Mouse (Mus musculus) neutrophil, adult 5-6 weeks (primary cell): ENCODE results near the gene Plod3. TPM values are rescaled to one million over a fixed set of nuclear protein-coding genes. Genes with fewer than 3 reads are reported as not detected.
A peak's percentile ranks its signal among the peaks of the same experiment; 100 is the strongest.
"Not testable (repeated sequence)": the region's sequence is repeated elsewhere in the genome, so short reads cannot be mapped to it uniquely, and the experiment has no call there.

ENCODE experiments used
- ATAC-seq: fragments of 151-379, 151-347 bp; 2 replicates; pipeline ENCODE4 v1.8.0; 2017; ENCODE audit warnings: mild to moderate bottlenecking, moderate TSS enrichment; ENCODE audit not compliant: insufficient number of reproducible peaks, poor library complexity, low FRiP score, severe bottlenecking; ENCODE audit errors: extremely low read depth
- total RNA-seq: library from RNA; stranded (forward); fragments of 200-1000 nt; gene quantifications from 2 replicates; pipeline ENCODE4 v1.2.3, GENCODE M21; 2017

Plod3 gene
- 76.2 TPM in 2 replicates for total RNA-seq

GRCm38 (mm10) chr5:136986695-136987137 is at the start of gene Plod3:
Gene Plod3, plus strand, starts transcription at chr5:136987019.
- peak; percentile 95 for ATAC-seq

DNA sequence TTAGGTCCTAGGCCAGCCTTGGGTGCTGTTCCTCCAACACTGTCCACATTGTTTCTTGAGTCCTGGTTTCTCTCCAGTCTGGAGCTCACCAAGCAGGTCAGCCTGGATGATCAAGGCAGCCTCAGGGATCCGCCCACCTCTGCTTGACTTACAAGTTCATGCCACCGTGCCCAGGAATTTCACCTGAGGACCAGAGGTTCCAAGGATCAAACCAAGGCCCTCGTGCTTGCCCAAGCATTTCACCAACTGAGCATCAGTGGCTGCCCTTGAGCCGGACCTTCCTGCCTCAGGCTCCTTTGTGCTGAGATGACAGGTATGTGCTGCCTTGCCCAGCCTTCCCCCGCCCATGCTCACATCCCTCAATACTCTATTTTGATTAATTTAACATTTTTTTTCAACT is 49.2 kb upstream of the Plod3 start:
- ATAC-seq = no peak

DNA sequence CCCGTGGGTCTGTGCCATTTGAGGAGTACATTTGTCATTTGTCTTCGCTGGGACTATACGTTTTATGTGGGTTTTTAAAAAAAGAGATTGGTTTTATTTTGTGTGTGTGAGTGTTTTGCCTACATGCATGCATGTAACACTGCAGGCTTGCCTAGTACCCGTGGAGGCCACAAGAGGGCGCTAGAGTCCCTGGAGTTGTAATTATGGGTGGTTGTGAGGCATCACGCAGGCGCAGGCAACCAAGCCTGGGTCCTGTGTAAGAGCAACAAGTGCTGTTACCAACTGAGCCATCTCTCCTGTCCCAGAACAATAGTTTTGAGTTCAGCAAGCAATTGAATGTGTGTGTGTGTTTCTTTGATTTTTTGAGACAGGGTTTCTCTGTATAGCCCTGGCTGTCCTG is 47.5 kb upstream of the Plod3 start:
- no peak for ATAC-seq

- ATAC-seq = not testable (repeated sequence)
Observed at GRCm38 (mm10) chr5:136940029-136940428, 46.8 kb upstream of the Plod3 start.

DNA sequence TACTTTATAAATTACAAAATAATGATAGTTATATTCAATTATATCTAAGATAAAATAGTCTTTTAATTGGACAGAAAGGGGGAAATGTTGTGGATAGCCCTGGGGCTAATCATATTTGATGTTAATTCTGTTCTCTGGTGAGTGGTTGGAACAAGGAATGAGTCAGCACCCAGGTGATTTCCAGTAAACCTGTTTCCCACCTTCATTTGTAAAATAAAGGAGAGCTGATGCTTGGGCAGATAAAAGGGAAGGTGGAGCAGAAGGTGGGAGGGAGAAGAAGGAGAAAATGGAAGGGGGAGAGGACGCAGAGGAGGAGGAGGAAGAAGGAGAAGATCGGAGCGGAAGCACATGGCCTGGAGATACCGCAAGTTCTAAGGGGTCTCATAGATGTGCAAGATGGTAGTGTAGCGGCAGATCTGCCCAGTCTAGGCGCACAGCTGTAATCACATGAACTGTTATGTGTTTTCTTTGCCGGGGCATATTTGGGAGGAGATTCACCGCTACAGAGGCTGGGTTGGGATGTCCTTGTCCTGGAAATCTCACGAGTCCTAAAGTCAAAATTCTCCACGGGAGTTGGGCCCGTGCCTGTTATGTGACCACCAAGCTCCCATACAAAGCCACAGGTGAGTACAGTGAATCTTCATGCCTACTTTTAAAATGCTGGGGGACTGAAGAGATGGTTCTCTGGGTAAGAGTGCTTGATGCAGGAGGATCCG is 45.8 kb upstream of the Plod3 start:
- no peak for ATAC-seq

DNA sequence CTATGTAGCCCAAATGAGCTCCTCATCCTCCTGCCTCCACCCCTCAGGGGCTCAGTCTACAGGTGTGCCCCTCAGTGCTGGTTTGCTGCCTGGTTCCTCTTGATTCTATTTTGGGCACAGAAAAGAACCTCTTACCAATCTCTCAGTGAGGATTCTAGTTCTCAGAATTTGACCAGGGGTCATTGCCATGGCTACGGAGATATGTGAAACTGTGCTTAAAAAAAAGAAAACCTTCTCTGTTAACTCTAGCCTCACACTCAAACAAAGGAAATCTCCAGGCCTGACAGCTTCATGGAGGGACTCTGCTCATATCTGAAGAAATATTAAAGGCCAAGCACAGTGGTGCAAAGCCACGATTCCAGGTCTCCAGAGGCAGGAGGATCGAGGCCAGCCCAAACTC is 44.0 kb upstream of the Plod3 start:
- no peak for ATAC-seq

DNA sequence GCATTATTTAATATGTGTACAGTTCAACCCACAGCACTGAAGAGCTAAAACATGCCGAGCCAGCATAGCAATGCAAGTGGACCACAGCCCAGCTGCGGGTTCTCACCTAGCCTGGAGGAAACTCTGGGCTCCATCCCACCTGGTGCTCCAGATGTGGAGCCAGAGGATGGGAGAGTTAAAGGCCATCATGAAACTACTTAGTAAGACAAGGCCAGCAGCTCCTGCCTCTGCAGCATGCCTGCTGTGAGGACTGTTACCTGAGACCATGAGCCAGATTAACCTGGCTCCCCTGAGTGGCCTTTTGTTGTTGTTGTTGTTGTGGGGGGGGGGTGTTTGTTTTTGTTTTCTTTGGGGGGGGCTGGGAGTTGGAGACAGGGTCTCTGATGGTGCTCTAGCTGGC is 43.4 kb upstream of the Plod3 start:
- no peak for ATAC-seq

GRCm38 (mm10) chr5:136945084-136945483 is 41.7 kb upstream of the Plod3 start:
- ATAC-seq = no peak

DNA sequence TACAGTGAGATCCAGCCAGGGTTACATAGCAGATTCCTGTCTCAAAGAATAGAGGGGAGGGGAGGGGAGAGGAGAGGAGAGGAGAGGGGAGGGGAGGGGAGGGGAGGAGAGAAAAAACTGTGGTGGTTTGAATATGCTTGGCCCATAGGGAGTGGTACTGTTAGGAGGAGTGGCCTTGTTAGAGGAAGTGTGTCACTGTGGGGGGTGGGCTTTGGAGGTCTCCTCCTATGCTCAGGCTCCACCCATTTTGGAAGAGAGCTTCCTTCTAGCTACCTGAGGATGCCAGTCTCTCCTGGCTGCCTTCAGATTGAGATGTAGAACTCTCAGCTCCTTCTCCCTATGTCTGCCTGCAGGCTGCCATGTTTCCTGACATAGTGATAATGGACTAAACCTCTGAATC is 38.9 kb upstream of the Plod3 start:
- ATAC-seq = no peak

DNA sequence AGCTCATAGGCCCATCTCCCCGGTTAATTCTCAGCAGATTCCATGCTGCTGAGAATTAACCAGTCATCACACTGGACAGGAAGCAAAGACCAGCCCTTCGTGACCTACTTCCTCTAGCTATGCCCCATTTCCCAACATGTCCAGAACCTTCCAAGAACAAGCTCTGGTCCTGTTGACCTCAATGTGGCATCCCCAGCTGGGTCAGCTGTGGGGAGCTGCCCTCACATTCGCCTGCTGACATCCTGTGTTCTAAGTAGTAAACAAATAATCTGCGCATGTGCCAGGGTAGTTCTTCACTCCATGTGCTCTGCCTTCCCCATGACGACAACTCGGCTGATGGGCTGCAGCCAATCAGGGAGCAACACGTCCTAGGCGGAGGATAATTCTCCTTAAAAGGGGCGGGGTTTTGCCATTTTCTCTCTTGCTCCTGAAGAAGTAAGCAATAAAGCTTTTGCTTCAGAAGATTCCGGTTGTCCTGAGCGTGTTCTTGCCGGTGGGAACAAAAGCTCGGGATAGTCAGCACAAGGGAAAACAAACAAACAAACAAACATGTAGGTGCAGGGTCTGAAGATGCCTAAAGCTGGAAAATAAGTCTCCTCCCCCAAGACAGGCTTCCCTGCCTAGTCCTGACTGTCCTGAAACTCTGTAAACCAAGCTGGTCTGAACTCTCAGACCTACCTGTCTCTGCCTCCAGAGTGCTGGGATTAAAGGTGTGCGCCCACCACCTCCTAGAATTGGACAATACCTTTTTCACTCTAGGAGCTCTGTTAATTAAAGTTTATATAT is 37.1 kb upstream of the Plod3 start:
- ATAC-seq = not testable (repeated sequence)

DNA sequence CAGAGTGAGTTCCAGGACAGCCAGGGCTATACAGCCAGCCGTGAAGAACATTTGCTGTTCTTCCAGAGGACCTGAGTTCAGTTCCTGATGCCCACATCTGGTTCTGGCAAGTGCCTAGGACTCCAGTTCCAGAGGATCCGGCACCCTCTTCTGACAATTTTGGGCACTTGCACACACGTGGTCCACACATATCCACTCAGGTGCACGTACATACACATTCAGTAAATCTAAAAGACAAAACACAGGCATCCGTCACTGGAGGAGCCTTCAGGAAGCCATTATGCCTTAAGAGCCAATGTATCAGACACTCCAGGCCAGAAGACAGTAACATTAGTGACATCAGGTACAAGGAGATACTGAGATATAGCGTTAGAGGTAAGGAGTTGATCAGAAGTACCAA is 36.3 kb upstream of the Plod3 start:
- no peak for ATAC-seq

GRCm38 (mm10) chr5:136952153-136952552 is 34.7 kb upstream of the Plod3 start:
- no peak for ATAC-seq

GRCm38 (mm10) chr5:136953015-136953414 is 33.8 kb upstream of the Plod3 start, which contains the start of gene Fis1:
Gene Fis1, plus strand, starts transcription at chr5:136953275.
- ATAC-seq = peak; percentile 74

- peak; percentile 49; the same call in 1 of the 2 replicates for ATAC-seq
Observed at GRCm38 (mm10) chr5:136953440-136953951, 33.3 kb upstream of the Plod3 start.

DNA sequence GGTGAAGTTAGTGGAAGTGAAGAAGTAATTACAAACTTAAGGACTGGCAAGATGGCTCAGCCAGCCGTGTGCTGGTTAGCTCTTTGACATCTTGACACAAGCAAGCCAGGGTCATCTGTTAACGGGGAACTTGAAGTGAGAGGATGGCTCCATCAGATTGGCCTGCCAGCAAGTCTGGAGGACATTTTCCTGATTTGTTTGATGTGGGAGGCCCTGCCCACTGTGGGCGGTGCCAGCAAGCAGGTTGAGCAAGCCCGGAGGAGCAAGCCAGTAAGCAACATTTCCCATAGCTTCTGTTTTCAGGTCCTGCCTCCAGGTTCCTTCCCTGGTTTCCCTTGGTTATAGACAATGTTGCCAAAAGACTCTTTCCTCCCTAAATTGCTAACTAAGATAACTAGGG is 31.2 kb upstream of the Plod3 start:
- ATAC-seq = no peak

DNA sequence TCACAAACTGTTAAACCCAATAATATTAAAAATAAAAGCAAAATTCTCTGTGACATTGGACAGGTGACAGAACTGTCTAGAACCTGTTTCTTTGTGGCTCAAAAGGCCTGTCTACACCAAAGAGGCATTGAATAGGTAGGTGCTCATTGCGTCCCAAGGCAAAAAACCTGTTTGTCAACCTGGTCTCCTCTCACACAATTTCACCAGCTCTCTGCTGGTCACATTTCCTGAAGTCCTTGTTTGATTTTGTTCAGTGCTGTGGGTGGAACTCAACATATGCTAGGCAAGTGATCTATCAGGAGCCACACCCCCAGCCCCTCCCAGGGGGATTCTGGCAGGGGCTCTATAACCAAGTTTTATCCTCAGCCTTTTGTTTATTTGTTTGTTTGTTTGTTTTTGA is 29.6 kb upstream of the Plod3 start:
- no peak for ATAC-seq

DNA sequence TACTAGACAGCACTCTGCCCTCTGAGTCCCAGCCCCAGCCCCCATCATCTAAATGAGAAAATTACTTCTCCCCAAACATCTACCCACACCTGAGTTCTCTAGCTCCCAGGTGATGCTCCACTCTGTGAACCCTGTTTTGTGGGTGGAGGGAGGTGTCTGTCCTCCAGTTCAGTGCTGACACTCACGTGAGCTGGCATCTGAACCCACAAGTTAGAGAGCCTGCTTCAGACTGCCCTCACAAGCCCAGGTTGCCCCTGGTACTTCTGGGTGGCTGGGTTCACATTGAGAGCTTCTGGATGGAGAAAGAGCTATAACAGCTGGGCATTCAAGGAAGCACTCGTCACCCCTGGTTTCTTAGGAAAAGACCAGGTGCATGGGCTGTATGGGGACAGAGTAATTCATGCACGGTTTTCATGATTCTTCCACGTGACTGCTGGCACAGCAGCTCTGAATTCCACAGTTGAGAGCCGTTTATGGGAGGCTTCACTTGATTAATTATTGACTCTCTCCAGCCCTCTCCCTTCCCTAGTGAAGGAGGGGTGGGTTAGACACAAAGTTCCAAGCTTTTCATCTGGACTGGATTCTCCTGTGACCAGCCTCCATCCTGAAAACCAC is 27.7 kb upstream of the Plod3 start:
- no peak for ATAC-seq

GRCm38 (mm10) chr5:136960053-136960452 is 26.8 kb upstream of the Plod3 start:
- no peak for ATAC-seq

GRCm38 (mm10) chr5:136961334-136961982 is 25.4 kb upstream of the Plod3 start:
- ATAC-seq = no peak
